Mouse (Mus musculus): ENCODE results near the gene Tmem119. TPM values are rescaled to one million over a fixed set of nuclear protein-coding genes. Genes with fewer than 3 reads are reported as not detected.

Tmem119 gene
- total and polyA plus RNA-seq, 3 experiments: 3.6 to 7.3 (median 5.8) TPM

DNA sequence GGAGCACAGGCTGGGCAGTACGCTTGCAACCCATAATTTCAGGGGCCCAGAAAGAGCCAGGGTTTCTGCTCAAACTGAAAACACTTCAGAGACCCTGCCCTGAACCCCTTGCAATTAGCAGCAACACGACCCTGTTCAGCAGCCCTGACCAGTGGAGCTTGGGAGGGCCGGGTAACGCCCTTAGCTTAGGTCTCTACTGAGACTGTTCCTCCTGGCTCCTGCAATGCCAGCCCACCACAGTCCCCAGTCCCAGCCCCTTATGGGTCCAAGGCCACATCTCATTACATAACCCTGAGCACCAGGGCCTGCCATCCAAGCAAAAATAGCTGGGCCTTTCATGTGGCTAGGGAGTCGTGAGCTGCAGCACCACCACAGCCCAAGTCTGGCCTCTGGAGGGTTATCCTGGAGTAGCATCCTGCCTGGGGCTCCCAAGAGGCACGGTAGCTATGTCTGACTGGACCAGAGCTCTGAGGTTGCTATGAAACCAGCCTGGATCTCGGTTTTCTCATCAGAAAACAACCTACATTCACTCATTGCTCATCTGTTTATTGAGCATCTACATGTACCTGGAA is 4.2 kb upstream of the Tmem119 start:
- intact Hi-C loops (cut with DNase I): no loop called here
- no peaks in the 10 kb centered on the region for H3K27me3 ChIP-seq (ENCODE audit: control insufficient read depth, insufficient read depth, low read length)
- TF ChIP-seq POLR2A (IDR thresholded peaks at IDR 0.05; ENCODE audit: insufficient read depth, low read depth, low read length) (no peak), EP300 (IDR thresholded peaks at IDR 0.05; ENCODE audit: insufficient read depth, low read depth, low read length) (no peak), CTCF (IDR thresholded peaks at IDR 0.05) (no peak)
- 56% methylated on average over 7 of the region's 7 CpGs for WGBS
- H3K36me3 ChIP-seq (ENCODE audit: control insufficient read depth, insufficient read depth, low read length): no peaks in the 10 kb centered on the region
- no peaks in the 10 kb centered on the region for H3K79me2 ChIP-seq (replicated peaks; ENCODE audit: control insufficient read depth, insufficient read depth, low read length)
- H3K4me3 ChIP-seq: no peak overlapping the region
- no peak for DNase-seq
- H3K27ac ChIP-seq: no peak overlapping the region
- H3K9ac ChIP-seq (ENCODE audit: low read depth, low read length): no peak overlapping the region
- H3K4me1 ChIP-seq (ENCODE audit: control insufficient read depth, insufficient read depth, low read length): no peaks in the 10 kb centered on the region

- intact Hi-C loops (cut with DNase I): no loop called here
- Histone ChIP-seq H3K27me3 (ENCODE audit: control insufficient read depth, insufficient read depth, low read length) (no peaks in the 10 kb centered on the region), H3K9ac (ENCODE audit: low read depth, low read length) (peak overlapping the region; percentile 23; the same call in 1 of the 2 replicates), H3K36me3 (ENCODE audit: control insufficient read depth, insufficient read depth, low read length) (no peaks in the 10 kb centered on the region), H3K4me1 (ENCODE audit: control insufficient read depth, insufficient read depth, low read length) (no peaks in the 10 kb centered on the region), H3K27ac (no peak overlapping the region), H3K79me2 (replicated peaks; ENCODE audit: control insufficient read depth, insufficient read depth, low read length) (no peaks in the 10 kb centered on the region), H3K4me3 (peak overlapping the region; percentile 23; the same call in 1 of the 2 replicates)
- WGBS: 40% methylated on average over 5 of the region's 5 CpGs
- TF ChIP-seq EP300 (IDR thresholded peaks at IDR 0.05; ENCODE audit: insufficient read depth, low read depth, low read length) (no peak), POLR2A (IDR thresholded peaks at IDR 0.05; ENCODE audit: insufficient read depth, low read depth, low read length) (no peak)
- no peak for DNase-seq
Measured at GRCm38 (mm10) chr5:113799691-113800090, 625 bp downstream of the Tmem119 start.

- Histone ChIP-seq H3K79me2 (replicated peaks; ENCODE audit: control insufficient read depth, insufficient read depth, low read length) (no peaks in the 10 kb centered on the region), H3K36me3 (ENCODE audit: control insufficient read depth, insufficient read depth, low read length) (no peaks in the 10 kb centered on the region), H3K4me3 (no peak overlapping the region), H3K27ac (no peak overlapping the region), H3K4me1 (ENCODE audit: control insufficient read depth, insufficient read depth, low read length) (no peaks in the 10 kb centered on the region), H3K27me3 (ENCODE audit: control insufficient read depth, insufficient read depth, low read length) (no peaks in the 10 kb centered on the region), H3K9ac (ENCODE audit: low read depth, low read length) (no peak overlapping the region)
- 65% methylated on average over 9 of the region's 9 CpGs for WGBS
- TF ChIP-seq CTCF (IDR thresholded peaks at IDR 0.05) (no peak), EP300 (IDR thresholded peaks at IDR 0.05; ENCODE audit: insufficient read depth, low read depth, low read length) (no peak), POLR2A (IDR thresholded peaks at IDR 0.05; ENCODE audit: insufficient read depth, low read depth, low read length) (no peak)
- no peak for DNase-seq
- intact Hi-C loops (cut with DNase I): no loop called here
Measured at GRCm38 (mm10) chr5:113798525-113798924, 1.8 kb downstream of the Tmem119 start.

- no peak overlapping the region for H3K9ac ChIP-seq (ENCODE audit: low read depth, low read length)
- no peaks in the 10 kb centered on the region for H3K4me1 ChIP-seq (ENCODE audit: control insufficient read depth, insufficient read depth, low read length)
- 31% methylated on average over 19 of the region's 19 CpGs for WGBS
- no peak overlapping the region for H3K27ac ChIP-seq
- TF ChIP-seq CTCF (IDR thresholded peaks at IDR 0.05) (no peak), POLR2A (IDR thresholded peaks at IDR 0.05; ENCODE audit: insufficient read depth, low read depth, low read length) (no peak), EP300 (IDR thresholded peaks at IDR 0.05; ENCODE audit: insufficient read depth, low read depth, low read length) (no peak)
- H3K36me3 ChIP-seq (ENCODE audit: control insufficient read depth, insufficient read depth, low read length): no peaks in the 10 kb centered on the region
- no peaks in the 10 kb centered on the region for H3K27me3 ChIP-seq (ENCODE audit: control insufficient read depth, insufficient read depth, low read length)
- DNase-seq: no peak
- intact Hi-C loops (cut with DNase I): no loop called here
- H3K4me3 ChIP-seq: no peak overlapping the region
- H3K79me2 ChIP-seq (replicated peaks; ENCODE audit: control insufficient read depth, insufficient read depth, low read length): no peaks in the 10 kb centered on the region
Measured at GRCm38 (mm10) chr5:113797149-113797882, 3.0 kb downstream of the Tmem119 start.

- WGBS: 12% methylated on average over 13 of the region's 13 CpGs
- H3K27me3 ChIP-seq (ENCODE audit: control insufficient read depth, insufficient read depth, low read length): no peaks in the 10 kb centered on the region
- TF ChIP-seq EP300 (IDR thresholded peaks at IDR 0.05; ENCODE audit: insufficient read depth, low read depth, low read length): no peak
- TF ChIP-seq CTCF (IDR thresholded peaks at IDR 0.05): no peak
- TF ChIP-seq POLR2A (IDR thresholded peaks at IDR 0.05; ENCODE audit: insufficient read depth, low read depth, low read length): no peak
- no peak overlapping the region for H3K27ac ChIP-seq
- no peaks in the 10 kb centered on the region for H3K36me3 ChIP-seq (ENCODE audit: control insufficient read depth, insufficient read depth, low read length)
- no peak overlapping the region for H3K4me3 ChIP-seq
- H3K4me1 ChIP-seq (ENCODE audit: control insufficient read depth, insufficient read depth, low read length): peaks cover 1% of the 10 kb centered on the region; the same call in 1 of the 2 replicates
- DNase-seq: no peak
- no peaks in the 10 kb centered on the region for H3K79me2 ChIP-seq (replicated peaks; ENCODE audit: control insufficient read depth, insufficient read depth, low read length)
- H3K9ac ChIP-seq (ENCODE audit: low read depth, low read length): no peak overlapping the region
- intact Hi-C loops (cut with DNase I): no loop called here
Measured at GRCm38 (mm10) chr5:113796401-113797148, 3.7 kb downstream of the Tmem119 start.
